Mouse (Mus musculus) heart, embryonic 14.5 days (tissue): ENCODE data around the gene Tenm2. TPM values are rescaled to one million over a fixed set of nuclear protein-coding genes. Genes with fewer than 3 reads are reported as not detected.

Source experiments
- ATAC-seq: fragments of 200-750 bp; cut with Nextera tagmentation; 2 replicates; pipeline ENCODE4 v1.8.0; 2017; ENCODE audit warnings: low read depth, moderate TSS enrichment; ENCODE audit not compliant: insufficient number of reproducible peaks, insufficient read depth, low FRiP score
- H3K27ac ChIP-seq, 2 experiments: fragments of 200-500 bp in 1 of 2; fragments of 300-500 bp in 1 of 2; sonication (generic) in 1 of 2; replicated peaks in 1 of 2; 2 replicates each; pipeline ENCODE4 v1.5.1; 2012 to 2014; ENCODE audit warnings: low read depth in 2 of 2, low read length in 2 of 2, control low read depth in 1 of 2, mild to moderate bottlenecking in 1 of 2, mixed read lengths in 1 of 2; ENCODE audit not compliant: control insufficient read depth in 1 of 2, insufficient read depth in 1 of 2
- H3K27me3 ChIP-seq: fragments of 300-500 bp; sonication (generic); 2 replicates; pipeline ENCODE4 v1.6.1; 2014; ENCODE audit warnings: mild to moderate bottlenecking, low read length, control low read depth; ENCODE audit not compliant: control insufficient read depth, insufficient read depth
- H3K36me3 ChIP-seq: fragments of 300-500 bp; sonication (generic); 2 replicates; pipeline ENCODE4 v1.6.1; 2014; ENCODE audit warnings: mild to moderate bottlenecking, control low read depth, low read length, mixed read lengths; ENCODE audit not compliant: control insufficient read depth, insufficient read depth
- H3K4me1 ChIP-seq, 2 experiments: fragments of 200-500 bp in 1 of 2; fragments of 300-500 bp in 1 of 2; sonication (generic) in 1 of 2; 2 replicates each; pipeline ENCODE4 v1.6.1; 2012 to 2014; ENCODE audit warnings: low read length in 2 of 2, control low read depth in 1 of 2, mixed read lengths in 1 of 2; ENCODE audit not compliant: control insufficient read depth in 2 of 2, insufficient read depth in 2 of 2
- H3K4me2 ChIP-seq: fragments of 300-500 bp; sonication (generic); 2 replicates; pipeline ENCODE4 v1.6.1; 2014; ENCODE audit warnings: mild to moderate bottlenecking, low read length
- H3K4me3 ChIP-seq, 2 experiments: fragments of 200-500 bp in 1 of 2; fragments of 300-500 bp in 1 of 2; sonication (generic) in 1 of 2; 2 replicates each; pipeline ENCODE4 v1.5.1; 2012 to 2014; ENCODE audit warnings: low read length in 2 of 2, mild to moderate bottlenecking in 2 of 2, control low read depth in 1 of 2, low read depth in 1 of 2, moderate library complexity in 1 of 2; ENCODE audit not compliant: control insufficient read depth in 1 of 2, insufficient read depth in 1 of 2
- H3K9ac ChIP-seq: fragments of 300-500 bp; sonication (generic); 2 replicates; pipeline ENCODE4 v1.6.1; 2014; ENCODE audit warnings: mild to moderate bottlenecking, low read length
- H3K9me3 ChIP-seq: fragments of 300-500 bp; sonication (generic); 2 replicates; pipeline ENCODE4 v1.6.1; 2016; ENCODE audit warnings: low read length, control low read depth; ENCODE audit not compliant: control insufficient read depth
- WGBS: fragments of 180-500 bp; shearing (Covaris S2); extraction: QIAGEN DNeasy Blood & Tissue Kit; methylation state at CpG from one replicate; pipeline ENCODE4 v1.1.7; 2014; 5-methylcytosine and 5-hydroxymethylcytosine counted together
- polyA plus RNA-seq: library from polyadenylated mRNA; unstranded; fragments of >200 nt; fragmentation: Nextera tagmentation; extraction: Ambion mirVana; gene quantifications from 2 replicates; pipeline ENCODE4 v1.2.1, GENCODE M21; 2014

Gene Tenm2
- polyA plus RNA-seq, 1 experiment from 2014 or later = 0.96 TPM

GRCm38 (mm10) chr11:35962431-35962830 is 1273.3 kb downstream of the Tenm2 start:
- Histone ChIP-seq H3K4me3 (no peak overlapping the region), H3K27ac (no peak overlapping the region), H3K9ac (no peak overlapping the region), H3K4me1 (peaks cover 7 to 8% of the 10 kb centered on the region in 2 experiments), H3K36me3 (no peaks in the 10 kb centered on the region), H3K27me3 (no peaks in the 10 kb centered on the region), H3K4me2 (no peak overlapping the region), H3K9me3 (no peaks in the 10 kb centered on the region)
- 95% methylated on average over 2 of the region's 2 CpGs for WGBS
- no peak for ATAC-seq

- H3K27me3 ChIP-seq = no peaks in the 10 kb centered on the region
- no peak overlapping the region for H3K27ac ChIP-seq
- H3K36me3 ChIP-seq = no peaks in the 10 kb centered on the region
- 74% methylated on average over 3 of the region's 3 CpGs for WGBS
- no peak overlapping the region for H3K9ac ChIP-seq
- no peak overlapping the region for H3K4me2 ChIP-seq
- no peak overlapping the region for H3K4me3 ChIP-seq
- H3K9me3 ChIP-seq = no peaks in the 10 kb centered on the region
- peaks cover 7 to 8% of the 10 kb centered on the region in 2 experiments for H3K4me1 ChIP-seq
- ATAC-seq = no peak
Measured at GRCm38 (mm10) chr11:35959270-35959669, 1276.5 kb downstream of the Tenm2 start.
